Mouse (Mus musculus): ENCODE measurements at regions not wholly inside any gene's neighbourhood (a gene's known extent, or its start where the extent isn't known, plus 50 kb on each side); places are given as distances from the start of the nearest gene placed in this dataset.
"Not testable (repeated sequence)": the region's sequence is repeated elsewhere in the genome, so short reads cannot be mapped to it uniquely, and the experiment has no call there.

DNA sequence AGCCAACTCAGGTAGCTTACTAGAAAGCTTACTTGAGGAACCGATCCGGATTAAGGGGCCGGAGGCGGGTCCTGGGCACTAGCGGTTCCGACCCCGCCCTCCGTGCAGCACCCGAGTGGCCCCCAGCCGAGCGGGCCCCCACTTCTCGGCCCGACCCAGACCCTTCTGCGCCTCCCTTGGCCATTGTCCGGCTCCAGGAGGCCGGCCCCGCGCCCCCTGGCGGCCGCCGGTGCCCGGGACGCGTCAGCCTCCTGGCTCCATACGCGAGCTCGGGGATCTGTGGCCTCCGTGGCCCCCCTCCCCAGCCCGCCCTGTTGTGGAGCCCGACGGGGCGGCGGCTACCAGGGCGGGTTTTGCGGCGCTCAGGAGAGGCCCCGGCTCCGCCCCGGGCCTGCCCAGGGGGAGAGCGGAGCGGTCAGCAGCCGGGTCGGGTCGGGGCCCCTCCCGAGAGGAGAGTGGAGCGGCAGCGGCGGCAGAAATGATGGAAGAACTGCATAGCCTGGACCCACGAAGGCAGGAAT lies 94.3 kb upstream of the Zfp986 start:
- H3K36me3 ChIP-seq; H3K27ac ChIP-seq (replicated peaks); H3K4me1 ChIP-seq; H3K9me3 ChIP-seq (replicated peaks); H3K27me3 ChIP-seq (ENCODE audit: low read depth, poor library complexity, severe bottlenecking): not testable (repeated sequence)
- WGBS, result 4% methylated on average over 49 of the region's 49 CpGs
- H3K4me3 ChIP-seq, result peak overlapping the region; percentile 43
- peak; percentile 35 for DNase-seq (ENCODE audit: low spot score)

DNA sequence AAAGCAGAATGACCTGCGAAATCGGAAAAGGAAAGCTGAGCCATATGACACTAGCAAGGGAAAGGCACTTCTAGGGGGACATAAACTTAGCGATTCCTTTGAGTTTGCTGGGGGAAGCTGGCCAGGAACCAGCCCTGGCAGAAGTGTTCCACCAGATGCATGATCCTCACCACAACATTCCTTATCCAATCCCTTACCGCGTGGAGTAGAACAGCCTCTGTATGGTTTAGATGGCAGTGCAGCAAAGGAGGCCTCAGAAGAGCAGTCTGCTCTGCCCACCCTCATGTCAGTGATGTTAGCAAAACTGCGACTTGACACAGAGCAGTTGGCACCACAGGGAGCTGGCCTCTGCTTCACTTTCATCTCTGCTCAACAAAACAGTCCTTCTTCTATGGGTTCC lies 93.7 kb upstream of the Zfp986 start:
- H3K27me3 ChIP-seq (ENCODE audit: low read depth, poor library complexity, severe bottlenecking); H3K4me1 ChIP-seq; DNase-seq (ENCODE audit: low spot score); H3K4me3 ChIP-seq; H3K36me3 ChIP-seq; H3K27ac ChIP-seq (replicated peaks); H3K9me3 ChIP-seq (replicated peaks): not testable (repeated sequence)
- WGBS, result 23% methylated on average over 2 of the region's 6 CpGs

GRCm38 (mm10) chr4:145776531-145776930 lies 92.1 kb upstream of the Zfp986 start:
- not testable (repeated sequence) for H3K4me3 ChIP-seq; DNase-seq (ENCODE audit: low spot score); H3K27me3 ChIP-seq (ENCODE audit: low read depth, poor library complexity, severe bottlenecking); H3K36me3 ChIP-seq; H3K4me1 ChIP-seq; H3K9me3 ChIP-seq (replicated peaks); H3K27ac ChIP-seq (replicated peaks)

DNA sequence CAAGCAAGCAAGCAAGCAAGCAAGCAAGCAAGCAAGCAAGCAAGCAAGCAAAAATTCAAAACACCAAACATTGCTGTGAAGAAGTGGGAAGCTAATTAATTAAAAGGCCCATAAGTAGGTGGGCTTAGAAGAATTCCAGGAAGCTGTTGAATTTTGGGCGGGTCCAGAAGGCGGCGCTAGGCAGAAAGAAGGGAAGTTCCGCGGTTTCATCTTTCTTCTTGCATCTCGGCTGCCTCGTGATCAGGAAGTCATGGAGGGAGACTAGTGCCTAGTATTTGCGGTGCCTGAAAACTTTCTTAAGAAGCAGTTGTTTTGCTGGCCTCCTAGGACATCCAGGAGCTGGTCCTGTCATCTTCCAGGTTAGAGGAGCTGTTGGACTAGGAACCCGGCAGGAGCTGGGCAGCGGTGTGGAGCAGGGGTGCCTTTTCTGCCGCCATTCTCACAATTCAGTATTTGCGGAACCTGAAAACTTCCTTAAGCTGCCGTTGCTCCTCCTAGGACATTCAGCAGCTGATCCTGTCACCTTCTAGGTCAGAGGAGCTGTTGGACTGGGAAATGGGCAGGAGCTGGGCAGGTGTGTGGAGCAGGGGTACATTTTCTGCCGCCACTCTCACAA lies 87.2 kb upstream of the Zfp986 start:
- not testable (repeated sequence) for H3K9me3 ChIP-seq (replicated peaks); H3K36me3 ChIP-seq; H3K27ac ChIP-seq (replicated peaks); H3K4me1 ChIP-seq; H3K4me3 ChIP-seq; DNase-seq (ENCODE audit: low spot score); H3K27me3 ChIP-seq (ENCODE audit: low read depth, poor library complexity, severe bottlenecking)
- WGBS, result no CpG with 5 or more reads among the region's 14 CpGs

GRCm38 (mm10) chr4:145814674-145815073 lies 53.9 kb upstream of the Zfp986 start:
- not testable (repeated sequence) for H3K27ac ChIP-seq (replicated peaks); H3K9me3 ChIP-seq (replicated peaks); H3K36me3 ChIP-seq; H3K27me3 ChIP-seq (ENCODE audit: low read depth, poor library complexity, severe bottlenecking); H3K4me3 ChIP-seq; H3K4me1 ChIP-seq; DNase-seq (ENCODE audit: low spot score)
- WGBS, result no CpG with 5 or more reads among the region's 4 CpGs

Measured in midbrain, embryonic 10.5 days (tissue).